Mouse (Mus musculus) cerebellum, adult 2 months (tissue): ENCODE measurements at regions not wholly inside any gene's neighbourhood (a gene's known extent, or its start where the extent isn't known, plus 50 kb on each side); places are given as distances from the start of the nearest gene placed in this dataset.

ENCODE experiments used
- DNase-seq, 2 experiments: peaks; one replicate each; pipeline ENCODE4 v3.0.0; 2021
- H3K27ac ChIP-seq: fragments of 200-500 bp; 2 replicates; pipeline ENCODE4 v1.5.1; 2012; ENCODE audit warnings: low read length, control low read depth, inconsistent platforms; ENCODE audit not compliant: insufficient read depth
- H3K27me3 ChIP-seq: fragments of 200-500 bp; 2 replicates; pipeline ENCODE4 v1.6.1; 2012; ENCODE audit warnings: inconsistent platforms, mild to moderate bottlenecking, low read length, moderate library complexity; ENCODE audit not compliant: control insufficient read depth, insufficient read depth
- H3K4me1 ChIP-seq: fragments of 200-500 bp; 2 replicates; pipeline ENCODE4 v1.6.1; 2011; ENCODE audit warnings: low read length; ENCODE audit not compliant: control insufficient read depth, insufficient read depth
- H3K4me3 ChIP-seq: fragments of 200-500 bp; replicated peaks from 2 replicates; pipeline ENCODE3; 2011; ENCODE audit warnings: mild to moderate bottlenecking, low read depth, low read length, control low read depth; ENCODE audit not compliant: insufficient read depth
- CTCF ChIP-seq: fragments of 200-500 bp; IDR thresholded peaks from 2 replicates; pipeline ENCODE4 v1.5.1; 2011; ENCODE audit warnings: low read depth, mild to moderate bottlenecking, control low read depth, low read length, moderate library complexity, borderline replicate concordance; ENCODE audit not compliant: insufficient read depth
- POLR2A ChIP-seq: fragments of 200-500 bp; IDR thresholded peaks from 2 replicates; pipeline ENCODE4 v1.6.1; 2011; ENCODE audit warnings: low read length, control low read depth, borderline replicate concordance; ENCODE audit not compliant: insufficient read depth
- WGBS: fragments of 180-500 bp; shearing (Covaris S2); methylation state at CpG from one replicate; pipeline ENCODE4 v1.1.7; 2018; 5-methylcytosine and 5-hydroxymethylcytosine counted together

DNA sequence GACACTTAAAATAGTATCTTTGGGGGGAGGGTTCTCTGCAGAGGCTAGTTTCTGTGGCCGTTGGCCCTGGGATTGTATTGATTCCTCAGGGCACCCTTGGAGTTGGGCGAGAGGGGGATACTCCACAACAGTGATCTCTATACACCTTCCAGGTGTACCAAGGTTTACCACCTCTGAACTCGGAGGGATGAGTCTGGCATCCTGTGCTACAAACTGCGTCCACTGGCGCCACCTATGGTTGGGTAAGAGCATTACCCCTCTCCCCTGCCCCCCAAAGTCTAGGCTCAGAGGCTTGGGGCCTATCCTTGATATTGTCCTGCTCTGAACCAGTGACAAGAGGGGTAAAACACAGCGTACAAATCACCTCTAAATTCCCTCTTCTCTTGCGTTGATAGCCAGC lies 62.2 kb downstream of the Gm17728 start:
- Histone ChIP-seq H3K27ac (no peak overlapping the region), H3K4me1 (no peaks in the 10 kb centered on the region), H3K4me3 (no peak overlapping the region), H3K27me3 (no peaks in the 10 kb centered on the region)
- DNase-seq, result no peak
- 68% methylated on average over 7 of the region's 7 CpGs for WGBS
- TF ChIP-seq CTCF (peak; percentile 27; the same call in 1 of the 2 replicates), POLR2A (no peak)

DNA sequence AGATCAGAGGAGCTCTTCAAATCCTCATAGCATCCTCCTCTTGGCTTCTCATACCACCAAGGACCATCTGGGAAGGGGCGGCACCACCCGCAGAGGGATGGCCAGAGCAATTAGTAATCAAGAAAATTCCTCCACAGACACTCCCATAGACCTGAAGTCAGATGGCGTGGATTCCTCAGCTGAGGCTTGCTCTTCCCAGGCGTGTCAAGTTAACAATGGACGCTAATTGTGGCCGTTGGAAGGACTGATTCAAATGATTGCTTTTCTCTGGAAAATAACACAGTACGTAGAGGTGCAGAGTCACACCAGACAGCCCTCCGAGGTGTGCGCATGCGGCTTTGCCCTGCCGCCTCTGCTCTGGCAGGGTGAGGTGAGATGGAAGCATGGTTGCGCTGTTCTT lies 62.7 kb downstream of the Gm17728 start:
- Histone ChIP-seq H3K4me1 (no peaks in the 10 kb centered on the region), H3K27me3 (no peaks in the 10 kb centered on the region), H3K4me3 (no peak overlapping the region), H3K27ac (no peak overlapping the region)
- no peak for DNase-seq
- TF ChIP-seq CTCF (no peak), POLR2A (no peak)
- WGBS, result 70% methylated on average over 12 of the region's 12 CpGs

DNA sequence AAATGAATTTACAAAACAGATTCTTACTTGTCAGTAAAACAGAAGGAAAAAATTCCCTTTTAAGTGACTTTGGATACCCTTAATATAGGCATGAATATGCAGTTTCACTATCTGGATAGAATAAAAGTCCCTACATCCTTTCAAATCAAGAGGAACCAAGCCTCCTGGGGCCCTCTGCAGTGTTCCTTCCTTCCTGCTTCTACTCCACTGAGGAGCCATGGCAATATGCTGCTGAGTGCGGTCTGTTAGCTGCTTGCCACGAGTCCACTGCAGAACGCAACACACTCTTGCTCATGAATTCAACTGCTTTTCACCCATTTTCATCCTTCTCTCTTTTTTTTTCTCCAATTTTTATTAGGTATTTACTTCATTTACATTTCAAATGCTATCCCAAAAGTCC lies 107.5 kb downstream of the Gm17728 start:
- Histone ChIP-seq H3K4me1 (no peaks in the 10 kb centered on the region), H3K4me3 (no peak overlapping the region), H3K27me3 (no peaks in the 10 kb centered on the region), H3K27ac (no peak overlapping the region)
- DNase-seq, result no peak
- WGBS, result 55% methylated on average over 3 of the region's 3 CpGs
- no peak for TF ChIP-seq CTCF

DNA sequence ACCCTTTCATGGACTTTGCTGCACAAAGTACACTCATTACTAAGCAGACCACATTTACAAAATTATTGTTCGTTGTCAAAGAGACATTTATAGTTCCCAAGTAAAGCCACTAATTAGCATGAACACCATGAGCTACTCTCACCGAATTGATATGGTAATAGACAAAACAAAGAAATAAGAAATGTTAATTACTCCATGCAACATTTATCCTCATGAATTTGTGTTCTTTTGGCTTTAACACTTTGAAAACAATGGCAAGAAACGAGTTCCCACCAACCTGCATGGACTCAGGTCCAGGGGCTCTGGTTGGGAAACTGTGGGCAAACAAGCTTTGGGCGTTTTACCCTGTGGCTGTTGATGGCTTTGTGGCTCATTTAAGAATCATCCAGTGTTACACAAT lies 114.2 kb downstream of the Gm17728 start:
- Histone ChIP-seq H3K4me3 (no peak overlapping the region), H3K27ac (no peak overlapping the region), H3K27me3 (no peaks in the 10 kb centered on the region), H3K4me1 (no peaks in the 10 kb centered on the region)
- TF ChIP-seq POLR2A, result no peak
- TF ChIP-seq CTCF, result no peak
- no peak for DNase-seq
- 20% methylated on average over 4 of the region's 4 CpGs for whole genome bisulfite sequencing

DNA sequence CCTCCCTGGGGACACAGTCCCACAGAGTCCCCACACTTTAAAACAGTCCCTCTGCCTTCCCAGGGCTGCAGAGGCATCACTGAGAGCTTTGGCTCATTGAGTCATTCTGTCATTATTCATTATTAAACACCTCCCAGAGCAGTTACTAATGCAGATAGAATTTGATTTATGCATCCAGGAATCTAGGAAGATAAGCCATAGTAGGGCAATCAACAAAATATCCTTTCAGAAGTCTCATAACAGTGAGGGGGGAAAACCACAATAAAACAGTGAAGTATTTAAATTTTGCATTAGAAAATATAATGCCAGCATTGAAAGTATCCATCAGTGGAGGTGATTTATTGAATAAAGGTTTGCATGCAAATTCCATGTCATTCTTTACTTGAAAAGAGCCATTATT lies 116.5 kb downstream of the Gm17728 start:
- H3K27me3 ChIP-seq, result no peaks in the 10 kb centered on the region
- no peak for TF ChIP-seq CTCF
- TF ChIP-seq POLR2A, result no peak
- no peaks in the 10 kb centered on the region for H3K4me1 ChIP-seq
- H3K4me3 ChIP-seq, result no peak overlapping the region
- DNase-seq, result no peak
- no peak overlapping the region for H3K27ac ChIP-seq

DNA sequence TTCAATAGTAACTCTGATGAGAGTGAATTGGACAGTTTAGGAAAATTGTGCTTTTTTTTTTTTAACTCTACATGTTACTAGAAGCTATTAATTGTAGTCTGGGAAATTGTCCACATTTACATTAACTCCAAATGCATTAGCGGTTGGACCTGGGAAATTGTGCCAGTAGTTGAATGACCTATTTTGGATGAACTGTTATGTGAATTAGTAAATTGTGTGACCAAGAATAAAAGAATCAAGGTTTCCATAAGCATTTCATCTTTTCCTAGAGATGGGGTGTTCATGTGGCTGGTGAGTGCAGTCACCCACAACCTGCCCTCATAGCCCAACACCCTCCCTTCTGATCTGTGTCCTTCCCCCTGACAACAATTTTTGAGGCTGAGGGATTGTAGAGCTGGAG lies 118.3 kb downstream of the Gm17728 start:
- no peak for DNase-seq
- Histone ChIP-seq H3K27ac (no peak overlapping the region), H3K4me1 (no peaks in the 10 kb centered on the region), H3K4me3 (no peak overlapping the region), H3K27me3 (no peaks in the 10 kb centered on the region)
- WGBS, result 56% methylated on average over 1 of the region's 1 CpGs
- TF ChIP-seq POLR2A (no peak), CTCF (no peak)

DNA sequence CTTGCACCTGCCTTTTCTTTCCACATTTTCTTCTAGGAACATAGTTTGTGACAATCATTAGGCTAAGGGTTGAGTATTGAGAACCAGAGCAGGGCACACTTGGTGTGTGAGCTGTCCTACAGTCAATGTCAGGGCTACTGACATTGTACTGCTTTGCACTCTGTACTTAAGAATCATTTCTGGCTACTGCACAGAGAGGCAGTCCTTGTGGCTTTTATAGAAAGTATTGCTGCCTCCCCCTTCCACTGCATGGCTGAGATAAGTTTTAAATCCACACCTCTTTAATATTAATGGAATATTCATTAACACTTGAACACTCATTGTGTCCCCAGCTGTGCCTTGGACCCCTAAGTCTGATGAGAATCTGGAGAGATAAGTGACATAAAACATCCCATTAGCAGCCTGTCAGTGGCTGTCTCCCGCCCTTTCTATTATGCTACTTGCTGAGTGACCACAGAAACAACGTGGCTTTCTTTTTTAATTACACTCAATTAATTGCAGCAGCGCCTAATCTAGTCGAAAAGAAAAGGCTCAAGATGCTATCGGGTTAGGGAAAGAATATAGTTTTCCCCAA lies 121.5 kb downstream of the Gm17728 start:
- Histone ChIP-seq H3K4me3 (no peak overlapping the region), H3K27me3 (no peaks in the 10 kb centered on the region), H3K27ac (no peak overlapping the region), H3K4me1 (no peaks in the 10 kb centered on the region)
- WGBS, result 54% methylated on average over 5 of the region's 5 CpGs
- TF ChIP-seq CTCF (no peak), POLR2A (no peak)
- DNase-seq, result no peak

DNA sequence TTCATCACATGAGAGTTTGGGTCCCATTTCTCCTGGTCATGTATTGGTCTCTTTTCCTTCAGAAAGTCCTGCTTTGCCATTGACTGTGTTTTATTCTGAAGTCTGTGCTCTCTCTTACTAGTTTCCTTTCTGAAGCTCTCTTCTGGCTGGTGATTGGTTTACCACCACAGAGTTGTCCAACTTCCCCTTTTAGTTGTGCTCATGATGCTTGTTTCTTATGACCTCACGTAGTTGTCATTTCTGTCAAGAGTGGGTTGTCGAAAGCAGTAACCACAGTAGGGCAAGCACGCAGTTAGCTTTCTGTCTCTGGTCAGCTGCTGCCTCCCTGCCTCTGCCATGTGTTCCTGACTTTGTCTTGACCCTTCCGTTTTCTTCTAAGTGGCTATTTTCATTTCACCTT lies 112.0 kb downstream of the Pabpc6 start:
- H3K4me1 ChIP-seq, result no peaks in the 10 kb centered on the region
- 87% methylated on average over 4 of the region's 4 CpGs for WGBS
- H3K4me3 ChIP-seq, result no peak overlapping the region
- H3K27me3 ChIP-seq, result no peaks in the 10 kb centered on the region
- no peak for DNase-seq
- TF ChIP-seq POLR2A (no peak), CTCF (no peak)
- H3K27ac ChIP-seq, result no peak overlapping the region
